Mouse (Mus musculus) layer of hippocampus, adult 11-12 months (tissue): ENCODE results near the gene Gm29609.

ENCODE experiments used
- DNase-seq: peaks from one replicate; pipeline ENCODE4 v3.0.0; 2022; ENCODE audit warnings: low spot score

Gene Gm29609

DNA sequence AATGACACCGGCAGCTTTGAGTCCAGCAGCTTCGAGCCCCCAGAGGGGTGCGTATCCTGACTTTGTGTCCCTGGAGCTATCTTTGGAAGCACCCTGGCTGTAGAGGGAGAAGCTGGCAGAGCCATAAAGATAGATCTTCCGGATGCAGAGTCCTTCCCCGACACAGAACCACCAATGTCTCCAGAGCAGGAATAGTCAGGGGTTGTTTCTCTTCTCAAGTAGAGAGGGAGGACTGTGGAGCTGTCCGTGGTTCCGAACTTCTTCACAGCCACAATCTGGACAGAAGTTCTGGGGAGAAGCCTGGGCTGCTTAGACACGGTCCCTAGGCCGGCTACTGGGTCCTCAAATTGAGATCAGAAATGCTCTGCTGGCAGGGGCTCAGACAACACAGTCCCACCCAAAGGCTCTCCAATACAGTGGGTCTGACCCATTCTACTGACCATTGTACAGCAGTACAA lies 40.7 kb downstream of the Gm29609 start:
- DNase-seq: no peak

DNA sequence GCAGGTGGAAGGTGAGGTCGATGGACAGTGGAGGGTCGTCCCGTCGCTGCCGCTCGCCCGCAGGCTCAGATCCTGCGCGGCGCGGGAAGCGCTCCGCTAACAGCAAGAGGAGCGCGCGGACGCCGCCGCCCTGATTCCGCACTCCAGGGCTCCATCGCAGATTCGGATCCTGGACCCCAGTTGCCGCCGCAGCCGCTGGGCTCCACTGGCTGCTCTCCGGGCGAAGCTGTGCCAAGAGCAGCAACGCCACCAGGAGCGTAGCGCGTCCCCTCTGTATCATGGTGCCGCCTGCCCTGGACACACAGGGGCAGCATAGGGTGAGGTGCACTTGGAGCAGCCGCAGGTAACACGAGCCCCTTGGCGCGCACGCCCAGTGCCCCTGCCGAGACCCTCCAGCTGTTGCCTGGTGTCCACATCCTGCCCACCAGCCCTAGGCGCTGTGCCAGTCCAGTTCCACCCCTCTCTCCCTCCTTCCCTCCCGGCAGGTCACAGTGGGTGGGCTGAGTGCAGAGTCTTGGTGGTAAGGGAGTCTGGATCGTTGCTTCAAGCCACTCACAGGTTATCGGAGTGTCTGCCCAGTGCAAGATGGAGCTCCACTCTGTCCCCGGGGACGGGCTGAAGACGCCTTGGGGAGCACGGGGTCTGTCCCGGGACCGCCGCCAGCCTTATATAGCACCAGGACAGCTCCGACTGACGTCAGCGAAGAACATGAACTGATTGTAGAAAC lies 41.3 kb downstream of the Gm29609 start, which contains the start of gene Ucn:
Gene Ucn, minus strand, starts transcription at position 589 of the 727 bp plus-strand sequence.
- DNase-seq: no peak

DNA sequence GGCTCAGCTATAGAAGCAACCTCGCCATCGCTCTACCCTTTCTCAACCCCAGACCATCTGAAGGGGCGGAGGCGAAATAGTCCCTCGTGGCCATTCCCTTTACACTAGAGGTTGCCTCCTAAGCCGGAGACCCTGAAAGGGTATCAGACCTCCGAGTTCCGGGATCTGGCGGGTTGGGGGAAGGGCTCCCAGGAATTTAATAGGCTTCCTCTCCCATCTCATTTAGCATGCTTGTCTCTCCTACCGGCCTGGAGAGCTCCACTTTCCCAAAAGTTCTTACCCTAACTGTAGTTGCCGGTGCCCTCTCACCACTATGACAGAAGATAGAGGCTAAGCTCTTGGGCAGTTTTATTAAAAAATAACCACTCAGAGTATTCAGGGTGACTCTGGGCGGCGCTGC lies 42.1 kb downstream of the Gm29609 start:
- DNase-seq: no peak

DNA sequence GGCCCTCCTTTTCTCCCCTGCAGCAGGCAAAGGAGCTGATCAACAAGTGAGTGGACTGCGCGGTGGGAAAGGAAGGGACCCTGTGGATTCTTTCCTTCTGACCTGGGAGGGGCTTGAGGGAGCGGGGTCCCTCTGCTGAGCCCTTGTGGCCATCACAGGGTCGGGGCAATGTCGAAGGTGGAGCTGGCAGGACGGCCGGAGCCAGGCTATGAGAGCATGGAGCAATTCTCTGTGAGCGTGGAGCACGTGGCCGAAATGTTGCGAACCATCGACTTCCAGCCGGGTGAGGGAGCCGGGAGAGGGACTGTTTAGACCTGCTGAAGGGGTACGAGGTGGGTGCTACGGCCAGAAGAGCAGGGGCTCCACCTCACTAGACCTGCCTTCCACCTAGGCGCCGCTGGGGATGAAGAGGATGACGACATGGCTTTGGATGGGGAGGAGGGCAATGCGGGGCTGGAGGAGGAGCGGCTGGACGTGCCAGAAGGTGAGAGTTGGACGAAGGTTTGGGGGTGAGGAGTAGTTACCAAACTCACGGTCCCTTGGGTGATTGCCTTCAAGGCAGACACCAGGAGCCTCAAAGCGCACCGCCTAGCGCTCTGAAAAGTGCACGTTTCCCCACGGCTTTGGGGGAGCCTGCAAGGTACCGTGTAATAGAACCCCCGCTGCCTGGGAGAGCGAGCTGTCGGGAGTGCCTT lies 42.8 kb downstream of the Gm29609 start:
- DNase-seq: no peak

- no peak for DNase-seq
Observed at GRCm38 (mm10) chr5:31126050-31126449, 53.7 kb downstream of the Gm29609 start.

- no peak for DNase-seq
Observed at GRCm38 (mm10) chr5:31123481-31123880, 56.2 kb downstream of the Gm29609 start.

DNA sequence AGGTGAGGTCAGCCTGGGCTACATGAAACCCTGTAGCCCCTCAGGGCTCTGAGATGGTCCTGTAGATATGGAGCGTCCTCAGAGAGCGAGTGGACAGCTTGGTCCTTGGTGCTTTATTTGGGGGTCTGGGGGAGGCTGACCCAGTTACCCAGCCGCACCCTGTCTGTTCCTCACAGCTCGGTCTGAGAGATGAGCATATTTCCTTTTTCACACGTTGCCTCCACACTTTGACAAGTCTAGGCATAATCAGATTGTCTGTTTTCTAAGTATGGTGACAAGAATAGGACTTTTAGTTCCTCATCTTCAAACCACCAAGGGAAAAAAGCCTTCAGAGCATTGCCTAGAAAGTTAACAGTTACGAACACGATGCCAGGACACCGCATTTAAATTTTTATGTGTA lies 58.6 kb downstream of the Gm29609 start:
- no peak for DNase-seq

DNA sequence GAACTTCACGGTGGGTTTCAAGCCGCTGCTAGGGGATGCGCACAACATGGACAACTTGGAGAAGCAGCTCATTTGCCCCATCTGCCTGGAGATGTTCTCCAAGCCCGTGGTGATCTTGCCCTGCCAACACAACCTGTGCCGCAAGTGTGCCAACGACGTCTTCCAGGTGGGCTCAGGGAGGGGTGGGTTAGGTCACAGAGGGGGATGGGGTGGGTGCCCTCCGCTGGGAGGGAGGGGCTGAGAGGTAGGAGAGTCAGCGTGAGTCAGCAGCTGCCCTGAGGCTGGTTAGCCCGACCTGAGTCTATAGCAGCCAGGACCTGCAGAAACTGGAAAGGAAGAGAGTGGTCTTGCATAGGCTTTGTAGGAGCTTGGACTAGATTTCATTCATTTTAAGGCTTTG lies 62.8 kb downstream of the Gm29609 start:
- no peak for DNase-seq

DNA sequence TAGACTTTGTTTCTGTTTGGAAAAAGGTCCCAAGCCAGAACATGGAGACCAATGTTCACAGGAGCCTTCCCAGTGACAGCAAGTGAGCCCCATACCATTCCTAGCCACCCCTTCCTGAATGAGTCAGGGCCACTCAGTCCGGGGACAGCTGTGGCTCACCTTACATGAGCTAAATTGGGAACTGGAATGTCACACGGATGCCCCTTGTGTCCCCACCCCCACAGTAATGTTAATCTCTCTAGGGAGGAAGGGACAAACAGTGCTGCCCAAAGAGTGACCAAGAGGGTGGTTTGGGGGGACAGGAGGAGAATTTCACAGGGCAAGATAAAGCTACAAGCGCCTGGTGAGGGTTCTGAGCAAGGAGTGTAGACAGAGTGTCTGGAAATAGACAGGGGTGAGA lies 63.4 kb downstream of the Gm29609 start, which contains the start of gene Trim54:
Gene Trim54, plus strand, starts transcription at position 359 of the 400 bp plus-strand sequence.
- DNase-seq: no peak

DNA sequence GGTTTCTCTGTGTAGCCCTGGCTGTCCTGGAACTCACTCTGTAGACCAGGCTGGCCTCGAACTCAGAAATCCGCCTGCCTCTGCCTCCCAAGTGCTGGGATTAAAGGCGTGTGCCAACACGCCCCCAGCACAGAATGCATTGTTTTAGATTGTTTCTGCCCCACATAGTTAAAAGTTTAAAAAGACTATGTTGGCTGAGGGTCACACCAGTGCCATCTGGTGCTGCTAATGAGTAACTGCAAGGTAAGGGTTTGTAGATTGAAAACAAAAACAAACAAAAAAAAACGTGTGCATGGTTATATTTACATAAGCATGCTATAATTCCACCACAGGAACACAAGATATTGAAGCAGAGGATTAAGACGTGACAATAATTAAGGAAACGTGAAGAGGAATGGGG lies 68.9 kb downstream of the Gm29609 start:
- DNase-seq: no peak

- DNase-seq: no peak
Observed at GRCm38 (mm10) chr5:31108000-31108490, 71.7 kb downstream of the Gm29609 start, which contains the start of gene Slc30a3. Slc30a3 (minus strand) TSS chr5:31108237.

GRCm38 (mm10) chr5:31105814-31106335 lies 73.8 kb downstream of the Gm29609 start, which contains the start of gene Dnajc5g:
Dnajc5g (plus strand) TSS chr5:31106285.
- no peak for DNase-seq

DNA sequence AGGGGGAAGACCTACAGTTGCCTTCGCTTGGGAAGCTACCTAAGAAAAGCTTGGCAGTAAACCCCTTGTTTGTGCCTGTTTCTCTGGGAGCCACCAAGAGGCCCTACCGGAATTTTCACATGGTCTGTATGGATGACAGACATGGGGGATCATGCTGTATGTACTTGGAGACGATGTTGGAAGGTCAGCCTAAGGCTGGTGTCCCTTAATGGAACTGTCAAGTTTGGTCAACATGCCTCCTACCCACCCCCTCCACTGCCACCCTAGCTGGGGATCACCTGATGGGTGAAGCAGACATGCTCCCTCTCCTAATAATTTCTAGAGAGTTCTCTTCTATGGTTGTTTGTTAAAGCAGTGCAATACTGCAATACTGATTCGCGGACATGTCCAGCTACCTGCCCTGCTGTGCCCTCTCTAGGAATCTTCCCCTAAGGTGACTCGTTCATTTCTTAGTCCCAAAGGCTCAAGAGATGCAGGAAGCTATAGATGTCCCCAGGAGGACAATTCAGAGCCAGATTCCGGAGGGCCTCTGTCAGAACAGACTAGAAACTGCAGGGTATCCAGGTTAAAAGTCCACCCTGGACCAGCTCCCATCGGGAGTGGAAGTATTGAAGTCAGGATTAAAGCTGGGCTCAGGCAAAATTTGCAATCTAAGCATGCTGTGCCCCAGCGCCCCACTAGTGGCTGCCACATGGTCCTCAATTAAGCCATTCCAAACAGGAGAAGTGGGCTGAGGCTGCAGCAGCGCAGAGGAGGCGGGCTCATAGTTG lies 83.8 kb downstream of the Gm29609 start:
- no peak for DNase-seq

DNA sequence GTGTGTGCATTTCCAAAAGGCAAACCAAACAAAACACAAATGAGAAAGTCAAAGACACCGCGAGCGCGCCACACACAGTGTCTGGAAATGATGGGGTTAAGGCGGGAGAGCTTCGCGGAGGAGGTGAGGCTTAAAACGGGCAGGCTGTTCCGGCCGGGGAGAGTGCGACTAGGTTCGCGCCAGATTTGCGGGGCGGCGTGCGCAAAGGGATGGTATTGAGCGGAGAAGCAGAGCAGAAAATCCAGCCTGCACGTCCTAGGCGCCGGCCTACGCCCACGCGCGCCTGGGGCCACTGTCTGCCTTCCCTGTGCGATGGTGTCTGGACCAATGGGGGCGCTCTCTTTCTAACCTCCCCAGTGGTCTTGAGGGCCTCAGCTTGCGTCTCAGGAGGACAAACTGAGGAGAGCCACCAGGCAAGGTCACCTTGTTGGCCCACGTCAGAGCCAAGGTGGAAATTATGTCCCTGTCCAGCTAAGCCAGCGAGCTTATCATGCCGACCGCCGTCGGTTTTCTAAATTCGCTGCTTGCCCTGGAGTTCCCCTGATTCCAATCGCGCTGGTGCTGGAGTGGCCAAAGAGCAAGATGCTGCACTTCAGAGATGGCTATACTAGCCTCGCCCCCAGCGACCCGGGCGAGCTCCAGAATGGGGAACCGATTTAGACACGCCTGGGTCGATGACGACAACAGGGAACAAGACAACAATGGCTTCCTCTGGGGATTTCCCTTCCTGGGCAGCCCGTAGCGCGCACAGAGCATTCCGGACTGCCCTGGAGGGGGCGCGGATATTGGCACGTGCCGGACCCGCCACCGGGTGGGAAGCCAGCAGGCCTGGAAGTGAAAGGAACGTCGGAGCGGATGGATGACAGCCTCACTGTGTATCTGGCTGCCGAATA lies 84.7 kb downstream of the Gm29609 start:
- no peak for DNase-seq
